Mouse (Mus musculus): ENCODE measurements around the gene Tshz2. TPM values are rescaled to one million over a fixed set of nuclear protein-coding genes. Genes with fewer than 3 reads are reported as not detected.

Gene Tshz2
- polyA plus RNA-seq, 1 experiment: 42.1 TPM

DNA sequence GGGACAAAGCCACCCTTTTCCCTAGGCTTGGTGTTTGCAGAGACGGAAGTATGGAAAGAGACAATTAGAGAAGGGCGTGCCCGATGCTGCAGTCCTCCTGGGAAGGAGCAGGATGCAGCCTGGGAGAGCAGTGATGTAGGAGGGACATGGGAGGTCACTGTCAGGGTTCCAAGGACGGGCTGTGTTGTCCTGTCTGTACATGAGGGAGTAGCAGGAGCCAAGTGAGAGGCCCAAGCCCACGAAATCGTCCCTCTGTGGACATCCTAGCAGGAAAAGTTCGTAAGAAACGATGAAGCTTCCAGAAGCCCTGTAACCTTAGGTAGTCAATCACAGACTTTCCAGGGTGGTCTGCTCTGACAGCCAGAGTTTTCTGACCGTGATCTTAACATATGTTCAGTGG, 408.3 kb downstream of the Tshz2 start:
- no peak for DNase-seq (ENCODE audit: low spot score)

DNA sequence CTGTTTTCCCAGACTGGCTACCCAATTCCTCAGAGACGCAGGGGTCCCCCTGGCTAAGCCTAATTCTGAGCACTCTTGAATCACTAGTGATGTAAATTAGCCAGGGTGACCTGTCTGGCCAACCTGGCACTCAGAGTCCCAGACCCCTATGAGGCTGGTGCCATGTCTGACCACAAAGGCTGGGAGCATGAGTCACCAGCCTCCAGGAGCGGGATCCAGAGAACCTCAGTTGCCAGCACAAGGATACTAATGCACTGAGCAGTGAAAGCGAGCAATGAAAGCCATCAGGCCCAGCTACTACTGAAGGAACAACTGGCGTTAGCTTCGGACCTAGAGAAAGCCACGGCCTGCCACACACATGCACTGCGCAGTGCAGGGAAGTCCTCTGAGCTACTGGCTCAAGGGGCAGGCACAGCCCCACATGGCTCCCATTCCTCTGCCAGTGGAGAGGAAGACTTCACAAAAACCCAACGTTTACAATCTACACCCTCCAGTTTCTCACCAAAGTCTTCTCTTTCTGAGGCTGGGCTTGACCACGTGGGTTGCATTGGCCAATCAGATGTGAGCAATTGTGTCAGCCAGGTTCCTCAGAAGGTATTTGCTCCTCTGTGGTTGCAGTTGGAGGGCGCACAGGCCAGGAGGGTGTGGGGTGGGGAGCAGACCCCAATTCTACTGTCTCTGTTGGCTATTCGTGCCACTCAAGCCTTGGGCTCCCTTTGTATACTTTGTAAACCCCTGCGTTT, 409.8 kb downstream of the Tshz2 start:
- no peak for DNase-seq (ENCODE audit: low spot score)

DNA sequence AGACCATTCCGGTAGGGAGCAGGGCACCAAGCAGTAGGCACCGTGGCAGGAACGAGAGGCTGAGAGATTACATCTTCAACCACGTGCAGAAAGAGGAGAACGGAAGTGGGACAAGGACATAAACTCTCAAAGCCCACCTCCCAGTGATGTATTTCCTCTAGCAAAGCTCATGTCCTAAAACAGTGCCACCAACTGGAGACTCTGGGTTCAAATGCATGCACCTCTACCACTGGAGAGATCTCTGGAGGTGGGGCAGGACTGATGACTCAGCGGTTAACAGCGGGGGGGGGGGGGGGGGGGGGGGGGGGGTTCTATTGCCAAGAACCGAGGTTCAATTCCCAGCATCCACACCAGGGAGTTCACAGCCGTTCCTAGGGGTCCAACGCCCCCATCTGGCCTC, 410.5 kb downstream of the Tshz2 start:
- no peak for DNase-seq (ENCODE audit: low spot score)

DNA sequence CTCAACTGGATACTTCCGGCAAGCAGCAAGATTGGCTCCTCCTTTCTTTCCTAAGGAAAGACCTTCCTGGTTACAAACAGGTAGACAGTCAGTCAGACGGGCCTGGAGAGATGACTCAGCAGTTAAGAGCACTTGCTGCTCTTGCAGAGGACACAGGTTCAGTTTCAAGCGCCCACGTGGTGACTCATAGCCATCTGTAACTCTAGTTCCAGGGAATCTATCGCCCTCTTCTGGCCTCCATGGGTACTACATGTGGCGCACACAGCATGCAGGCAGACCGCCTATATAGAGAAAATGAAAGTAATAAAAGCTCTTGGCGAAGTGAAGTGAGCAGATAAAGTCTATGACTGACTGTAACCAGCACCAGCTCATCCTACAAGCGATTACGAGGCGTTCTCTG, 413.1 kb downstream of the Tshz2 start:
- no peak for DNase-seq (ENCODE audit: low spot score)

DNA sequence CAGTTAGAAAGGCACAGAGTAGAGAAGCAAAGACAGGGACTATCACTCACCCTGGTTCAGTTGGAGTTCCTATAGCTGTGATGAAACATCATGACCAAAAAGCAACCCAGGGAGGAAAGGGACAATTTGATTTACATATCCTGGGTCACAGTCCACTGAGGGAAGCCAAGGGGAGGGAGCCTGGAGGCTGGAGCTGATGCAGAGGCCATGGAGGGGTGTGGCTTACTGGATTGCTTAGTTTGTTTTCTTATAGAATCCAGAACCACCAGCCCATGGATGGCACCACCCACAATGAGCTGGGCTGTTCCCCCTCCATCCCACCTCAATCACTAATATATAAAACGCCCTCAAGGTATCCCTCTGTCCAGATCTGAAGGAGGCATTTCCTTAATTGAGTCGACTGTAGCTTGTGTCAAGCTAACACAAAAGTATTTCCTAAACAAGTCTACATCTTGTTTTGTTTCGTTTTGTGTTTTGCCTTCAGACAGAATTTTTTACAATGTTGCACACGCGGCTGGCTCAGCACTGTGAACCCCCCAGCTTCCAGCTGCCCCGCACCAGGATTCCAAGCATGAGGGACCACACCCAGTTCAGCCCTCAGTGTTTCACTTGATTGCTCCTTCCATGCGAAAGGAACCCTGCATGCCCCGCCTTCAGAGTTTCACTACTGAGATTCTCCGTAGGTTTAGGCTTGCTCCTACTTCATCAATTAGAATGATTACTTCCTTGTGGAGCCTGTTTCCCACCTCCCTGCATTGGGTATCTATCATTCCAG, 413.7 kb downstream of the Tshz2 start:
- DNase-seq (ENCODE audit: low spot score): no peak

DNA sequence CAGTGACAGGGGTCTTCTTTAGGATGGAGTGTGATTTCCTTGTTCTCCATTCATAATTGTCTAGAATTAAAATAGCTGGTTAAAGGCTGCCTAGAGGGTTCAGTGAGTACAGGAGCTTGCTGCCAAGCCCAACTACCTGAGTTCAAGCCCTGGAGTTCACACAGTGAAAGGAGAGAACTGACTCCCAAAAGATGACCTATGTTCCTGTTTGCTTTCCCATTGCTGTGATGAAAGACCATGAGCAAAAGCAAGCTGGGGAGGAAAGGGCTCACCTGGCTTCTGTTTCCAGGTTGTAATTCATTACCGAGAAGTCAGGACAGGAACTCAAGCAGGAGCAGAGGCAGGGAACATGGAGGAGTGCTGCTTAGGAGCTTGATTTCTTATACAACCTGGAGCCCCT, 416.0 kb downstream of the Tshz2 start:
- DNase-seq (ENCODE audit: low spot score): no peak

DNA sequence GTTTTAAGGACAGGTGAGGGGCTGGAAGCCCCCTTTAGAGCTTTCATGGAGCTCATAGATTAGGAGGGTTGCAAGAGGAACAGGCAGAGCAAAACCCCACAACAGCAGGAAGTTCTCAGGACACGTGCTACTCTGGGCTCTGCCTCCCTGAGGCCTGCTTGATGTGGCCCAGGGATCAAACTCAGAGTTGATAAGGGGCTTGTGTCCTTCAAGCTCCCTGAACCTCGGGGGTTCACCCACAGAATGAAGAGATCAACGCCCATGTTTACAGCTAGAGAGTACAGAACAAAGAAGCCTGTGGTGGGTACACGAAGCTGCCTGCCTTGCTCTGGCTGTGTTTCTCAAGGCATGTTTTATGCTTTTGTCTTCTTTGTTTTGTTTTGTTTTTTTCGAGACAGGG, 417.8 kb downstream of the Tshz2 start:
- no peak for DNase-seq (ENCODE audit: low spot score)

DNA sequence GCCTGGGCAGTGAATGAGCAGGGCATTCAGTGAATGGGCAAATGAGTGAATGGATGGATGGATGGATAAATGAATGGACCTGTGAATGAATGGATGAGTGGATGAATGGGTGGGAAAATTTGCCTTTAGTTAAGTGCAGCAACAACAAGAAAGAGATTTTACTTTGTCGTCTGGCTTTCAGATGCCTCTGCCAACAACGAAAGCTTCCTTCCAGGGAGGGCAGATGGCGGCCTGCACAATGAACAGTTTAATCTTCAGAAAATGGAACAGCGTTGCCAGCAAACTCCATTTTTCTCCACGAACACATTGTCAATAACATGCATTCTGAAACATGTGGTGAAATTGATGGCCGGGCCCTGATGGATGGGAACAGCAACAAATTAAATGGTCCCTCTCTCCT, 418.6 kb downstream of the Tshz2 start:
- no peak for DNase-seq (ENCODE audit: low spot score)

DNA sequence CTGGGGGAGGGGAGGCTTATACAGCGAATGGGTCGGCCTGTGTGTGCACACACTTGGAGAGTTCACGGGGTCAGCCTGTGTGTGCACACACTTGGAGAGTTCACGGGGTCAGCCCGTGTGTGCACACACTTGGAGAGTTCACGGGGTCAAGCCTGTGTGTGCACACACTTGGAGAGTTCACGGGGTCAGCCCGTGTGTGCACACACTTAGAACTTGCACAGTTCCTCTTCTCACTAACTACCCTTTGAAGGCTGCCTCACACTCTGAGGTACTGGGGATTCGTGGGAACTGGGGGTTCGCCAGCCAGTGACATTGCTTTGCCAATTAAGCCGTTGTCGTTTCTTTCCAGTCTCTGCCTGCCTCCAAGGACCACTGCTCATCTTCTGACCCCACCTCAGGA, 422.1 kb downstream of the Tshz2 start:
- no peak for DNase-seq (ENCODE audit: low spot score)

DNA sequence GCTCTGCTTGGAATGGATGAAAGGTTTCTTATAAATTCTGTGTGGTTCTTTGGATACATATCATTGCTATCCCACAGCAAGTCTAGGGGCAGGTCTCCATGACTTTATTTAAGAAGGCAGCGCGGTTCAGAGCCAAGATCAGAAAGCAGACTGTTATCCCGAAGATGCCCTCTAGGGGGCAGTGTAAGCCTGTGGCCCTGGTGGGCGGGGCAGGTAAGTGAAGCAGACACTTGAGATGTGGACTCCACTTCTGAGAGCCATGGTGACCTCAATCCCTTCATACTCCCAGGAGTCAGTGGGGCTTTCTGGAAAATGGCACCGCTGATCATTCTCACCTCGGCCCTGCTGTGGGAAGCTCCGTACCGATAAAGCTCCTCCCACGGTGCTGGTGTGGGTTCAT, 422.6 kb downstream of the Tshz2 start:
- DNase-seq (ENCODE audit: low spot score): no peak

DNA sequence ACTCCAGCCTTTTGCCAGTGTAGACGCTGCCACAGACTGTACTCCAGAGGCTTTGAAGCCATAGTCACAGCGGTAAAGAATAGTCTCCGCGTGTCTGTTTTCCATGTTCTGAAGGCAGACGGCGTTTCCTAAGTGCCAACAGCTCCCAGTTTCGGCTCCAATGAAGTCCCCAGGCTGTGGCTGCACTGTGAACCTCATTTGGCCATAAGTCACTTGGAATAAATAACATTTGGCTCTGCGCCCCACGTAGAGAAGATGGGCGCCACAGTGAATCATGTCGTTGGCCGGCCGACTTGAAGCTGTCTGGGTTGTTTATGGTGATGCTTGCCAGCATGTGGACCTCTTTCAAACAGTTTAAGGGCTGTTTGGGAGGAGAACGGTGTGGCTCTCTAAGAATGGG, 426.0 kb downstream of the Tshz2 start:
- DNase-seq (ENCODE audit: low spot score): no peak

DNA sequence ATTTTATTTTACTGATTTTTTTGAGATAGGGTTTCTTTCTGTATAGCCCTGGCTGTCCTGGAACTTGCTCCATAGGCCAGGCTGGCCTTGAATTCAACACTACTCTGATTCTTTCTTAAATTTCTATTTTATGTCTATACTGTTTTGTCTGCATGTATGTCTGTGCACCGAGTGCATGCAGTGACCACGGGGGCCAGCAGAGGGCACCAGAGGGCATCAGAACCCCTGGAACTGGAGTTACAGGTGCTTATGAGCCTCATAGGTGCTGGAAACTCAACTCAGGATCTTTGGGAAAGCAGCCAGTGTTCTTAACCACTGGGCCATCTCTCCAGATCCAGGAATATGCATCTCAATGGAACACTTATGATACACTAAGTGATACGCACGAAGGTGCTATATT, 427.3 kb downstream of the Tshz2 start:
- no peak for DNase-seq (ENCODE audit: low spot score)

DNA sequence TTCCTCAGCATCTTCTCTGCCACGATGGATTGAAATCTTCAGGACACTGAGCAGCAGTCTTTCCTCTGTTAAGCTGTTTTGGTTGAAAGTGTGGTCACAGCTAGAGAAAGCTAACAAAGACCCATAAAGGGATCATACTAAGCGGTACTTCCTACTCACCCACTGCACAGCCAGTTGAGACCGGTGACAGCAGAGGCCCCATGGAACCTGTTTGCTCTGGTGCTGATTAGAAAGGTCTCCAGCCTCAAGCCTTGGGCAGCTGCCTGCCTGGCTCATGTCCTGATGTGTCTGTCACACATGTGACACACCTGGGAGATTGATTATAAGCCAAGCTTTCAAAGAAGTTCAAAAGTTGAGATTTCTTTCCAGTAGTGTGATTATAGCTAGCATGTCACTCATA, 429.6 kb downstream of the Tshz2 start:
- DNase-seq (ENCODE audit: low spot score): no peak

DNA sequence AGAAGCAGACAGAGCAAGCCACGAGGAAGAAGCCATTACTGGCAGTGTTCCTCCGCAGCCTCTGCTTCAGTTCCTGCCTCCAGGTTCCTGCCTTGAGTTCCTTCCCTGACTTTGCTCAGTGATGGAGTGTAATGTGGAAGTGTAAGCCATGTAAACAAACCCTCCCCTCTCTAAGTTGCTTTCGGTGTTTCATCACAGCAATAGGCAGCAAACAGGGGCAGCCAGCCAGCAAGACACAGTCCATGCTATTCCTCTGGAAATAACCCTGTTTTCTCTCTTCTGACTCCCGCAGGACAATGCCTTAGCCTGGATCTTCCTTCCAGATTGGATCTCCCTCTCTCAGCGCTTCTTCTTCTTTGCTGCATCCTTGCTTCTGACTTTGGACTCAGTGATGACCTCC, 437.2 kb downstream of the Tshz2 start:
- DNase-seq (ENCODE audit: low spot score): no peak

DNA sequence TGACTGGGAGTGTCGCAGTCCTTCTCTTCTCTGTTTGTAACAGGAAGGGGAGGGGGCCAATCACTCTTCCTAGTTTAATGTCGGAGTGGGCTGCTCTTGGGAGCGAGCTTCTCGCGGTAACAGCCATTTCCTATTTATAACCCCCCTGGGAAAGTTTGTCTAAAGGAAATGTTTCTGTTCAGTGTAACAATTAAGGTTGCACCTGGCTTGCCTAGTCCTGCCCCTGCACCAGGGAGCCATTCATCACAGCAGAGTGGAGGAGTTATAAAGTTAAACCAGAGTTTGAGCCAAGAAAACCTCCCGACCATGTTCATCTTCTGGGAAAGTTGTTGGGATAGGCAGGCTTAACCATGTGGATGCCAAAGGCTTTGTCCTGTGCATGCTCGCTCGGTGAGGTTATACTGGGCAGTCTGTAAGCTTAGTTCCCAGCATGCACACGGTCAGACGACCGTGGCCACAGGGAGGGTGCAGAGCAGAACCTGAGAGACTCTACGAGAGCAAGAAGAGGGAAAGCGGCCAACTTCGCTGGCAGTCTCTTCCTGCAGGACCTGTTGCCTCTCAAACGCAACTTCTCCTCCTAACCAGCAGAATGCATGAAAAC, 437.9 kb downstream of the Tshz2 start:
- no peak for DNase-seq (ENCODE audit: low spot score)

DNA sequence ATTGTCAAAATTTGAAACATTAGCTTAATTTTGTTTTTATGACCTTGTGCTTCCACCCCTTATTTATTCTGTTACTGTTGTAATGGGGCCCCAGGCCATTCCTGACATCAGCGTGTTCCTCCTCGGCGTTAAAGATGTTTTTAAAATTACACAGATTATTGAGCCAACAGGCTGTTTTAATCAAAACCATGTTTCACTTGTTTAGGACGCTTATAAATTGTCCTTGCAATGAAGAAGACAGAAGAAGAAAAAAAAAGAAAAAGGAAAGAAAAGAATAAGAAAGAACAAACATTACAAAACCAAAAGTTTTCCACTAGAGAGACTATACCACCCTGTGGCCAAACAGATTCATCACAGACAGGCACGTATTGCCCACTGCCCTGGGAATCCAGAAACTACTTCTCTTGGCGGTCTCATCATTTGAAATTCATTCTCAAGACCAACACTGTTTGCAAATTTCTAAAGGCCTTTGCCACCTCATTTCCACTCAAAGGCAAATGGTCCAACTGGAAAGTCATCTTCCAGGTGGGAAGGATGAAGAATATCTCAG, 444.2 kb downstream of the Tshz2 start:
- DNase-seq (ENCODE audit: low spot score): no peak

DNA sequence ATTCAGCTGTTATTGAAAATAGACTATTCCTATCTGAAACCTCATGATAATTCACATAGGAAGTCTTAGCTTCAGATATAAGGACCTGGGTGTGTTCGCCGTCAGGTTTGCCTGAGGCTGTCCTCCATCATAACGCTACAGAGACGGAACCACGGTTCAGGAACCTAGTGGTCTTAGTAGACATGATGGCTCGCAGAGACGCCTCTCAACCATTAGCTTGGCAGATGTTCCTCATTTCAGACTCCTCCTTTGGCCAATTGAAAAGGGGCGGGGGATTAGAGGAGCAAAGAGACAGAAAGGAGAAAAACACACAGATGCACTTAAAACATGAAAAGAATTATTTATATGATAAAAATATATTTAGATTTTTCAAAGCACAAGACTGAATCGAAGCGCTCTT, 445.2 kb downstream of the Tshz2 start:
- DNase-seq (ENCODE audit: low spot score): no peak

DNA sequence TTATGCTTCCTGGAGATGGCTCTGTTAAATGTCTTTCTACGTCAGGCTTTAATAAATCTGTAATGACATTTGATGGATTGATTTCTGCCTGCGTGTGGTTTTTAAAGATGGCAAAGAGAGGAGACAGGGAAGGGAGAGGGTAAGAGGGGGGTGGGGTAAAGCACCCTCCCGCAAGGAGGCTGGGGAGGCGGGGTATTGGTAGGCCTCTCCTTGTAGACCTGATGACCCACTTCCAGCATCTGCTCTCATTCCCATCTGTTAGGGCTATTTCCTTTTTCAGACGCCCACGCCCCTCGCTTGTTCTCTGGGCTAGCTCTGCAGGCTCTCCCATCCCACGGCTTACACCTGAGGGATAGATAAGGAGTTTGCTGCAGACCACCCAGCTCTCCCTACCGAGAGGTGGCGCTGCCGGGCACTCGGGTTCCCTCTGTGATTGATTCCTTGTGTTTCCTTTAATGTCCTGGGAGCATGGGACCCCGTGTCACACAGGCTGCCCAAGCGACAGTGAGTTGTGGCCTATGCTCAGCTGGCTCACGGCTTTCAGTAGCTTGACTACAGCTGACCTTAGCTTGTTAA, 445.7 kb downstream of the Tshz2 start:
- DNase-seq (ENCODE audit: low spot score): no peak

DNA sequence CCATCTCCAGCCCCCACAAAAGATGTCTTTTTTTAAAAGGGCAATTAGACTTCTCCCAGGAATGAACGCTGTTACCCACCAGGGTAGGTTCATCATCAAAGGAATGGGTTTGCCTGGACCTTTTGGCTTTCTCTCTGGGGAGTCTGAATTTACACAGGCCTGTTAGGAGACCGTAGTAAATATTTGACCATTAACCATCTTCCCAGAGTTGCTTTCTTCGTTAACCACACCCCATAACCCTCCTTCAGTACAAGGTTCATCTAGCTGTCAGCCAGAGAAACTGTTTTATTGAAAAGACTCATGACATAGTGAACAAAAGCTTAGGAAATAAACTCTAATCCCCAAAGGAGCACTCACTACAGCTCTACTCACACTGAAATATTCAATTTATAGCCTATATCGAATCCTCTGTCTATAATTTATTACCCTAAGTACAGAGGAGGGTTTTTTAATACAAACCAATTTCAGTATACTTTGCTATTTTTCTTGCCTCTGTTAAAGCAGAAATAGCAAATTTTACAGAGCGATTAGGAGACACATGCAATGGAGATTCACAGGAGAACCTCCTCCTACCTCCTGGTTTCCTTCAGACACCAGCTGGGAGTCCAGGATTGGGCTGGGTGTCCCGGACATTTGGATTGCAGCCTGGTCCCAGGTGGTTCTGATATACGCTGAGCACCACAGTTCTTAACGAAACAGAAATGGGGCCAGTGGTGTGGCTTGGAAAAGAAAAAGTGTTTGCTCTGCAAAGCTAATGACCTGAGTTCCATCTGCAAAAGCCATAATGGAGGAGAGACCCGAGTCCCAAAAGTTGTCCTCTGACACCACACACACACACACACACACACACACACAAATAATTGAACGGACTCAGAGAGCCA, 459.0 kb downstream of the Tshz2 start:
- no peak for DNase-seq (ENCODE audit: low spot score)

DNA sequence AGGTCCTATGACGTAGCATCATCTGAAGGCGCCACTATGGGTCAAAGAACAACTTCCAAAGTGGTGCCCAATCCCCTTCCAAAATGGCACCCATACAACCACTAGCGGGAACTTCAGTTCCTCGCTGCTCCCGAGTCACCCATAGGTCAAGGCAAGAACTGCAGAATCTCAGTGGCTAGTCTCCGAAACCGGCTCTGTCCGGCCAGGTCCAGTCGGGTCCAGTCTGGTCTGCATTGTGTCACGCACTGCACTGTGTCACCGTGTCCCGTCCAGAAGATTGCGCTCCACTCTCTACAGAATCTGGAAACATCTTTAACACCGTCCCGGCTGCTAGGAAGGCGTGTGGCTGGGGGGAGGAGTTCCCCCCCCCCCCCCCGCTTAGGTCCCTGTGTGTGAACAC, 461.4 kb downstream of the Tshz2 start:
- no peak for DNase-seq (ENCODE audit: low spot score)

DNA sequence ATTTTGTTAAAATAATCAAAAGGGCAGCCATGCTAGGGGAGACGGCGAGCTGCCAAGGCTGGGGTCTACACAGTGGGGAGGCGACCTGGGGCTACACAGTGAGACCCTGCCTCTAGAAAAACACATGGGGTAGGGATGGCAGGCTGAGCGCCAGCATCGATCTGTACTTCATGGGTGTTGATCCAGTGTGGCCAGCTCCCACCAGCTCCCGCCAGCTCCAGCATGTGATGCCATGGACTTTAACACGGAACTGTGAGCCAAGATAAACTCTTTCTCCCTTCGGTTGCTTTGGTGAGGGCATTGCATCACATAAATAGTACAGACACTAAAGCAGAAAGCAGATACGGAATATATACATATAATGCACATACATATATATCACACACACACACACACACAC, 462.1 kb downstream of the Tshz2 start:
- no peak for DNase-seq (ENCODE audit: low spot score)

DNA sequence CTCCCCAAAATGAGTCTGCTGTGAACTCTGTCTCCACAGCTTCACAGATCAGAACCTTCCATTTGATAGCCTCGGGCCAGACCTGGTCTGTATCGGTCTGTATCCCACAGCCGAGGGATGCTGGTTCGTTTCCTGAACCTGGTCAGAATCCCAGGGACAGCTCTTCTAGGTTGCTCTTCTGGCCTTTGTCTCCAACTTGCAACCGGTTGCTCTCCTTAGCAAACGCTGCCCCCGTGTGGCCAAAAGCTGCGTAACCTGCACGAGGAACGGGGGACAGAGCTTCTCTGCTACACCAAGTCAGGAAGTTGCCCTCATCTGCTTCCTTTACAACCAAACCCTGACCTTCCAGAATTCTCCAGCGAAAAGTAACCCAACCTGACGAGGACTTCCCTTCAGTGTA, 468.3 kb downstream of the Tshz2 start:
- DNase-seq (ENCODE audit: low spot score): peak; percentile 92

Measured in urinary bladder, adult 2 months (tissue).